Mouse (Mus musculus) cortical plate, adult 2 months (tissue): ENCODE data around the gene Olfr788. TPM values are rescaled to one million over a fixed set of nuclear protein-coding genes. Genes with fewer than 3 reads are reported as not detected.

ENCODE experiments used
- H3K27ac ChIP-seq: fragments of 200-500 bp; 2 replicates; pipeline ENCODE4 v1.5.1; 2012; ENCODE audit warnings: low read length, control low read depth, inconsistent platforms; ENCODE audit not compliant: insufficient read depth
- H3K4me1 ChIP-seq: fragments of 200-500 bp; 2 replicates; pipeline ENCODE4 v1.6.1; 2011; ENCODE audit warnings: low read length; ENCODE audit not compliant: control insufficient read depth, insufficient read depth
- H3K4me3 ChIP-seq: fragments of 200-500 bp; 2 replicates; pipeline ENCODE4 v1.5.1; 2011; ENCODE audit warnings: mild to moderate bottlenecking, low read length, control low read depth; ENCODE audit not compliant: insufficient read depth
- CTCF ChIP-seq: fragments of 200-500 bp; IDR thresholded peaks from 2 replicates; pipeline ENCODE4 v1.5.1; 2011; ENCODE audit warnings: mild to moderate bottlenecking, control low read depth, low read length; ENCODE audit not compliant: insufficient read depth; ENCODE audit errors: extremely low read depth
- POLR2A ChIP-seq: fragments of 200-500 bp; IDR thresholded peaks from 2 replicates; pipeline ENCODE4 v1.6.1; 2011; ENCODE audit warnings: mild to moderate bottlenecking, low read length, control low read depth; ENCODE audit not compliant: insufficient read depth; ENCODE audit errors: extremely low read depth
- polyA plus RNA-seq: library from polyadenylated mRNA; depleted of rRNA; stranded (reverse); fragments of >200 nt; gene quantifications from 2 replicates; pipeline ENCODE4 v1.2.3, GENCODE M21; 2012; rRNA removed

Olfr788 gene
- polyA plus RNA-seq, result not detected in 2 replicates

DNA sequence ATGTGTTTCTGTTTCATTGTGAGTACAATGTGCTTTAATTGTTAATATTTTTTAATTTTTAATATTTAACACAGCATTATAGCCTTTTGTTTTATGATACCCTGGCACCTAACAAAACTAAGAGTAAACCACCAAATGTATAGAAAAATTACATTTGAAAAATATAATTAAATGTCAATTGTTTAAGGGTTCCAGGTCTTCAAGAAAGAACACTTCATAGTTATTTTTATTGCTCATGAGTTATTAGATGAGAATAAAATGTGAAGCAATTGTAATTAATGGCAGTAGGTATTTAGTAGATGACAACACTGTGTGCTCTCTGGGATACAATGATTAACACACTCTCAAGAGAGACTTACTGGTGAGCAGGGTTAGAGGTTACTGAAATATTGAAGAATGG lies at the start of gene Olfr788:
Olfr788 (plus strand) TSS at position 301 of the 400 bp plus-strand sequence.
- Histone ChIP-seq H3K4me3 (no peak within 1 kb of the TSS), H3K27ac (no peak within 1 kb of the TSS)
- TF ChIP-seq POLR2A (no peak), CTCF (no peak)

DNA sequence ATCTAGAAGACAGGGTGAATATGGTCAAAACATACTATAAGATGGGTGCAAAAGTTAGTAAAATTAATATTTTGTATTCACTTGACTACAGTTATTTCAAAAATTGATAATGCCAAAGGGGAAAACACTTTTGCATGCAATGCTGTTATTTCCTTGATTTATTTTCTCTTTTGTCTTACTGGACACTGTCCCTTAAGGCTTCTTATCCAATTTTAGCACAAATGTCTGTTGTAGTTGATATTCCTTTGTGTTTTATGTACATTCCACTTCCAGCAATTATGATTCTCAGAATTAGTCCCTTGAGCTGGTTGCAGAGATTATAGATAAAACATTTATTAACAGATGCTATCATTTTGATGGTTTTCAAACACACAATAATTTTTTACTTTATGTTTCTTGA lies 43.8 kb upstream of the Olfr788 start, which contains the start of gene Olfr786:
Olfr786 (plus strand) TSS at position 301 of the 400 bp plus-strand sequence.
- Histone ChIP-seq H3K27ac (no peak within 1 kb of the TSS), H3K4me1 (no peaks in the 10 kb centered on the region), H3K4me3 (no peak within 1 kb of the TSS)
- TF ChIP-seq CTCF, result no peak
- no peak for TF ChIP-seq POLR2A

More for the DNA sequence above, at the start of gene Olfr788:
- no peaks in the 10 kb centered on the region for H3K4me1 ChIP-seq

DNA sequence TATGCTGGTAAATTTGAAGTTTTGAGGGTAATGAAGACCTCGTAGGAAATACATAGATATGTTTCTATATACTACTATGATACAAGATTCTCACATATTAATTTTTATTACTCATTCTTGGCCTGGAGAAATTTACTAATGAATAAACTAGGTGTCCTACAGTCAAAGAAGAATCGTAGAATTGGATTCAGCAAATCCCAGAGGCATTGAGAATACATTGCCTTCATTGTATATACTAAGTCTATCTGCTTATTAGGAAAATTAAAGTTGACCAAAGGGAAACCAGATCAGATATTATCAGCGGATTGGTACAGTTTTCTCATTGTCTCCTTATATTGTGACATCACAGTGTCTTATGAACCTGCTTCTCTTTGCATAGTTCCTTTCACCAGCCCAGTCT lies 9.2 kb upstream of the Olfr788 start, which contains the start of gene Olfr787:
Olfr787 (plus strand) TSS at position 301 of the 400 bp plus-strand sequence.
- H3K4me3 ChIP-seq, result no peak within 1 kb of the TSS
- no peaks in the 10 kb centered on the region for H3K4me1 ChIP-seq
- H3K27ac ChIP-seq, result no peak within 1 kb of the TSS
- TF ChIP-seq POLR2A, result no peak
- no peak for TF ChIP-seq CTCF

DNA sequence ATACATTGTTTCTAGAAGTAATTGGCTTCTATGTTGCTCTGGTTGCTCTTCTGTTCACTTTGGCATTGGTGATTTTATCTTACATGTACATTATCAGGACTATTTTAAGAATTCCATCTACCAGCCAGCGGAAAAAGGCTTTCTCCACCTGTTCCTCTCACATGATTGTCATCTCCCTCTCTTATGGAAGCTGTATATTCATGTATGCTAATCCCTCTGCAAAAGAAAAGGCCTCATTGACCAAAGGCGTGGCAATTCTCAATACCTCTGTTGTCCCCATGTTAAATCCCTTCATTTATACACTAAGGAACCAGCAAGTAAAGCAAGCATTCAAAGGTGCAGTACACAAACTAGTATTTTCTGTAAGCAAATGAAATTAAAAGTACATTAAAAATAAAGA lies 2.5 kb downstream of the Olfr788 start:
- Histone ChIP-seq H3K4me3 (no peak overlapping the region), H3K27ac (no peak overlapping the region), H3K4me1 (no peaks in the 10 kb centered on the region)
- TF ChIP-seq POLR2A, result no peak
- TF ChIP-seq CTCF, result no peak

DNA sequence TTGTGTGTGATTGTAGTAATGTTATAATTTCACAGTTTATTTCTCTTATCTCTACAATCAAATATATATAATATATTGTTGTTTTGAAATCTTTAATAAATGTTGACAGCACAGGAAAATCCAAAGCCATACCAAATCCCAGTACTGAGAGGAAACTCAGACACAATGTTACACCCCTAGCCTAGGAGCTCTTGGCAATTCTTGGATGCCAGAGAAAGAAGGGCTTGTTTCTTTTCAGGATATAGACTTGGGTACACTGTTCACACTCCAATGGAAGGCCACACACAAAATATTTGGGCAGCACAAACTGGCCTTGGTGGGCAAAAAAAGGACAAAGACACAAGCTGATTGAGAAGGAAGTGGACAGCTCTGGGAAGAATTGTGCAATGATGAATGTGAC lies 2.9 kb downstream of the Olfr788 start:
- H3K4me3 ChIP-seq, result no peak overlapping the region
- H3K4me1 ChIP-seq, result no peaks in the 10 kb centered on the region
- TF ChIP-seq POLR2A, result no peak
- TF ChIP-seq CTCF, result no peak
- H3K27ac ChIP-seq, result no peak overlapping the region

DNA sequence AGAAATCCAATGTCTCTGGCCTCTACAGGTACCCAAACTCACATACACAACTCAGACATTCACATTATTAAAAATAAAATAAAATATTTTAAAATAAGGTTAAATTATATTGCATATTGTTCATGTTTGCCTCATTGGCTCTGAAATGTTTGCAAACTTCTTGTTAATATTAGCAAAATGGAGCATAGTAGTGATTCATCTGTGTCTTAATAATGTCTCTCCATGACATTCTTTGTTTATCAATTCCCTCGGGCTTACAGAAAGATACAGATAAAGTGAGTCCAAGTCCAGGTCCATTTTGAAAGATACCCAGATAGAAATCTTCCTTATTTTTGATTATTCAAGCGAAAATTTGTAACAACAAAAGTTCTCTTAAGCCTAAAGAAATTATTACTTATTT lies 13.7 kb downstream of the Olfr788 start, which contains the start of gene Olfr789:
Olfr789 (plus strand) TSS at position 301 of the 400 bp plus-strand sequence.
- TF ChIP-seq CTCF (no peak), POLR2A (no peak)
- no peaks in the 10 kb centered on the region for H3K4me1 ChIP-seq
- no peak within 1 kb of the TSS for H3K27ac ChIP-seq
- no peak within 1 kb of the TSS for H3K4me3 ChIP-seq

DNA sequence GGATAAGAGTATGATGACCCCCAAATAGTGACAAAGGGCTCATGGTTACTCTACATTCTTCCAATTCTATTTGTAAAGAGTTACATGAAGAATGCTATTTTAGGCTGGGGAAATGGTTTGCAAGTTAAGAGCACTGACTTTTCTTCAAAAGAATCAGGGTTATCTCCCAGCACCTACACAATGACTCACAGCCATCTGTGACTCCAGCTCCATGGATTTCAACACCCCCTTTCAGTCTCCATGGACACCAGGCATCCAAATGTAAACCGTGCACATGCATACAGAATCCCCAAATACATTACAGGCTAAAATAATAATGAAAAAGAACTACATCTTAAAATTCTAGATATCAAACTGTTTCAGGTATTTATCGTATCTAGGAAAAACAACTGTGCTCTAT lies 19.3 kb downstream of the Olfr788 start:
- Histone ChIP-seq H3K27ac (no peak overlapping the region), H3K4me1 (no peaks in the 10 kb centered on the region), H3K4me3 (no peak overlapping the region)
- TF ChIP-seq CTCF, result no peak
- TF ChIP-seq POLR2A, result no peak

DNA sequence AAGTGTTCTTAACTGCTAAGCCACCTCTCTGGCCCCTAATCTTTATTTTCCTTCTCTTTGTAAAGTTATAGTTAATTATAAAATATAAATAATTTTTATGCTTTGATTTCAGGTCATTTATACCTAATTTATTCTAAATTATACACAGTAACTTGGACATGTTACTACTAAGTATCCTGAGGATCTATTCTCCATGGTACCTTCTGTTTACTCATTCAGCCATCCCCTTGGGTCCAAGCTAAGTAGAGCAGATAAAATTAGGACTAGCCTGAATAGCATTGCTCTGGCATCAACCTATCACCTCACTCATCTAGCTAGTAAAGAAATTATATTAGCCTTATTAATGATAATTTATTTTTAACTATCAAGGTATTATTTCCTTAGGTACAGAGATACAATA lies 27.4 kb downstream of the Olfr788 start, which contains the start of gene Olfr790:
Olfr790 (plus strand) TSS at position 301 of the 400 bp plus-strand sequence.
- no peak within 1 kb of the TSS for H3K27ac ChIP-seq
- no peaks in the 10 kb centered on the region for H3K4me1 ChIP-seq
- no peak within 1 kb of the TSS for H3K4me3 ChIP-seq
- TF ChIP-seq CTCF, result no peak
- no peak for TF ChIP-seq POLR2A

DNA sequence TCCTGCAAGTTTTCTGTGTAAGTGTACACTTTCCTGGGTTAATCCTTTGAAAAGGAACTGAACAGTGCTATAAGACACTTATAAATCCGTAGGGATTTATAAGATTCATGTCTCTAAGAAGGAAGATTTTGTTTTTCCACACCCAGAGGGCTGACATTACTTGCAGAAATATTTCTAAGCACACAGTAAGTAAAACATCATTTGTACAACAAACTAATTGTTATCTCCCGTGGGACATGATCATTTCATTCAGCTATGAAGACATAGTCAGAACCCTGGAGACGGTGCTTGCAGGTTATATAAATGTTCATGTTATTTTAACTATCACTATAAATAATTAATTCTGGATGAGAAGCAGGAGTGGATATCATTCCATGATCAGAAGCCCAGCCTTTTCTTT lies 50.7 kb downstream of the Olfr788 start, which contains the start of gene Olfr791:
Olfr791 (plus strand) TSS at position 301 of the 400 bp plus-strand sequence.
- Histone ChIP-seq H3K27ac (no peak within 1 kb of the TSS), H3K4me3 (no peak within 1 kb of the TSS), H3K4me1 (no peaks in the 10 kb centered on the region)
- TF ChIP-seq POLR2A, result no peak
- no peak for TF ChIP-seq CTCF

Other genes with a start within 250 kb of the Olfr788 start
- not detected in 2 replicates for gene Olfr774, start 234.8 kb upstream of the Olfr788 start, polyA plus RNA-seq
- gene Olfr775, start 222.6 kb upstream of the Olfr788 start, polyA plus RNA-seq, result not detected in 2 replicates
- not detected in 2 replicates for gene Olfr776, start 211.9 kb upstream of the Olfr788 start, polyA plus RNA-seq
- gene Olfr777, start 199.5 kb upstream of the Olfr788 start, polyA plus RNA-seq, result not detected in 2 replicates
- not detected in 2 replicates for gene Olfr780, start 152.9 kb upstream of the Olfr788 start, polyA plus RNA-seq
- gene Olfr781, start 142.1 kb upstream of the Olfr788 start, polyA plus RNA-seq, result not detected in 2 replicates
- not detected in 2 replicates for gene Olfr782, start 122.1 kb upstream of the Olfr788 start, polyA plus RNA-seq
- 0.21 and 0.31 TPM in 2 replicates for gene Olfr784, start 86.9 kb upstream of the Olfr788 start, polyA plus RNA-seq
- not detected in 2 replicates for gene Olfr785, start 65.6 kb upstream of the Olfr788 start, polyA plus RNA-seq
- not detected in 2 replicates for gene Olfr786, start 43.7 kb upstream of the Olfr788 start, polyA plus RNA-seq
- gene Olfr787, start 9.1 kb upstream of the Olfr788 start, polyA plus RNA-seq, result not detected in 2 replicates
- not detected in 2 replicates for gene Olfr789, start 13.8 kb downstream of the Olfr788 start, polyA plus RNA-seq
- not detected in 2 replicates for gene Olfr790, start 27.5 kb downstream of the Olfr788 start, polyA plus RNA-seq
- not detected in 2 replicates for gene Olfr791, start 50.8 kb downstream of the Olfr788 start, polyA plus RNA-seq
- gene Olfr792, start 68.2 kb downstream of the Olfr788 start, polyA plus RNA-seq, result not detected in 2 replicates
- gene Olfr794, start 96.7 kb downstream of the Olfr788 start, polyA plus RNA-seq, result not detected in 2 replicates
- gene Olfr796, start 141.6 kb downstream of the Olfr788 start, polyA plus RNA-seq, result not detected in 2 replicates
- not detected in 2 replicates for gene Olfr798, start 156.9 kb downstream of the Olfr788 start, polyA plus RNA-seq
- gene Olfr799, start 166.5 kb downstream of the Olfr788 start, polyA plus RNA-seq, result not detected in 2 replicates
- not detected in 2 replicates for gene Olfr800, start 186.7 kb downstream of the Olfr788 start, polyA plus RNA-seq
- gene Olfr801, start 202.9 kb downstream of the Olfr788 start, polyA plus RNA-seq, result not detected in 2 replicates
- gene Olfr802, start 217.2 kb downstream of the Olfr788 start, polyA plus RNA-seq, result not detected in 2 replicates
- not detected in 2 replicates for gene Olfr803, start 223.3 kb downstream of the Olfr788 start, polyA plus RNA-seq
- gene Olfr804, start 232.2 kb downstream of the Olfr788 start, polyA plus RNA-seq, result not detected in 2 replicates